Mouse (Mus musculus): ENCODE measurements around the gene Adh1. TPM values are rescaled to one million over a fixed set of nuclear protein-coding genes. Genes with fewer than 3 reads are reported as not detected.

The Adh1 gene
- polyA plus RNA-seq, 1 experiment from 2014 or later: 1,249 TPM

DNA sequence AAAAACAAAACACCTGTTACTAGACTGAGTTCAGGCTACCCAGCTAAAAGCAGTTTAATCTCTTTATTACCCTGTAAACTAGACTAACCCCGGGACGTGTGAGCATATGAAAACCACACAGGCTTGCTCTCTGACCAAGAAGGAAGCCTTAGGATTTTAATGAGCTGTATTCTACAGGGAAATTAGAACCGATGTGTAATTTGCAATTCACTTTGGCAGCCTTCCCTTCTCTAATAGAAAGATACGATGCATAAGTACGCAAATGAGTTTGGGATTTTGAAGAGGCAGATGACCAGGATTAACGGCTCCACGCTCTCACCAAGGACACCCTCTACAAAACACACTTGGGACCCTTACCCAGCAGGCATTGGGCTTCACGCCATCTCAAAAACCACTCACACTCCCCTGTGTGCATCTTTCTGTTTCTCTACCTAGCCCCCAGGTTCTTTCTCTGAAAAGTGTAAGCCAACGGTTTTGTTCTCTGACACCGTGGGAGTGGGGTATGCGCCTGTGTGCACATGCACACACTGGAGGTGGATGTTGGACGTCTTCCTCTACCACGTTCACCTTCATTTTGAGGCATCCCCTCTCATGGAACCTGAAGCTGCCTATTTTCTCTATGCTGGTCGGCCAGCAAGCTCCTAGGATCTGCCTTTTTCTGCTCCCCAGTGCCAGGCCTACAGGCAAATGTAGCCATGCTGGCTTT, 18.6 kb upstream of the Adh1 start:
- Histone ChIP-seq H3K27me3 (no peaks in the 10 kb centered on the region), H3K9ac (no peak overlapping the region), H3K4me3 (no peak overlapping the region), H3K9me3 (no peaks in the 10 kb centered on the region), H3K36me3 (no peaks in the 10 kb centered on the region), H3K4me2 (no peak overlapping the region), H3K4me1 (peaks cover 3% of the 10 kb centered on the region; the same call in 1 of the 2 replicates), H3K27ac (no peak overlapping the region)
- 76% methylated on average over 14 of the region's 14 CpGs for WGBS
- ATAC-seq (ENCODE audit: borderline replicate concordance, extremely low read depth, low FRiP score, low TSS enrichment): no peak

DNA sequence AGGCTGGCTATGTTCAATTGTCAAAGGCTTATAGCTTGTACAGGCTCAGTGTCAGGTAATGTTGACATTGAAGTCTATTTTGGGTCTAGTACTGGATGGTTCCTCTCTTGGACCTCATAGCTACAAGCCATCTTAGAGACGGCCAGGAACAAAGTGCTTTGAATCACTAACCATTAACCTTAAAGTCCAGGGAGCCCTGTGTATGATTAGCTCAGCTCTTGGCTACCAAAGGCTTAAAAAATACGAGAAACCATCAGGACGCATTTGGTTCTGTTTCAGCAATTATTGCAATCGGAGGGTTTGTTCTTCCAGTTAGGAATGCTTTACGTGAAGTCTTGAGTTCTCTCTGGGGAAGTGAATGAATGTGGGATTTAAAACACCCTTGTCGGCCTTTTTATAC, 17.9 kb upstream of the Adh1 start:
- Histone ChIP-seq H3K9ac (no peak overlapping the region), H3K4me1 (peaks cover 7% of the 10 kb centered on the region), H3K27me3 (no peaks in the 10 kb centered on the region), H3K27ac (no peak overlapping the region), H3K9me3 (no peaks in the 10 kb centered on the region), H3K4me2 (no peak overlapping the region), H3K36me3 (no peaks in the 10 kb centered on the region), H3K4me3 (no peak overlapping the region)
- 86% methylated on average over 6 of the region's 6 CpGs for WGBS
- no peak for ATAC-seq (ENCODE audit: borderline replicate concordance, extremely low read depth, low FRiP score, low TSS enrichment)

DNA sequence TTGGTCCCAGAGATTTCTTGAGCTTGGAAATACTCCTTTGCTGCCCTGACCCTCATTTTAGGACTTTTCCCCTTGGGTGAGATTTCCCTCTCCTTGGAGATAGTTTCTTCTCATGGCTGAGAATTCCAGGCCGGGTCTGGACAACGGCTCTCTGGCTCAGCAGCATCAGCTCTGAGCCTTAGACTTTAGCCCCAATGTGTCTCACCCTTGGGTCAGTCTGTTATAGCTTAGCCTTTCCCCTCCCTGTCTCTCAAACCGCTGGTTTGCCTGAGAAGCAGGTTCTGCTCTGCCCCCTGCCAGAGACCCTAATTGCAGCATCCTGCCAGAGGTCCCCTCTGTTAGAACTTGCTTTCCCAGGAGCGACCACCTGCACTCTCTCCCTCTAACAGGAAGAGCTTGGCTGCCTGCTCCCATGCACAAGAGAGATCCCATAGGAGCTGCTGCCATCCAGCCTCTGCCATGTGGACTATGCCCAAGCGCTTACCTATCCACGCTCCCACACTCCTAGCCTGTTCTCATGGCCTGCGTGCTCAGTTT, 16.4 kb upstream of the Adh1 start:
- 80% methylated on average over 7 of the region's 7 CpGs for WGBS

DNA sequence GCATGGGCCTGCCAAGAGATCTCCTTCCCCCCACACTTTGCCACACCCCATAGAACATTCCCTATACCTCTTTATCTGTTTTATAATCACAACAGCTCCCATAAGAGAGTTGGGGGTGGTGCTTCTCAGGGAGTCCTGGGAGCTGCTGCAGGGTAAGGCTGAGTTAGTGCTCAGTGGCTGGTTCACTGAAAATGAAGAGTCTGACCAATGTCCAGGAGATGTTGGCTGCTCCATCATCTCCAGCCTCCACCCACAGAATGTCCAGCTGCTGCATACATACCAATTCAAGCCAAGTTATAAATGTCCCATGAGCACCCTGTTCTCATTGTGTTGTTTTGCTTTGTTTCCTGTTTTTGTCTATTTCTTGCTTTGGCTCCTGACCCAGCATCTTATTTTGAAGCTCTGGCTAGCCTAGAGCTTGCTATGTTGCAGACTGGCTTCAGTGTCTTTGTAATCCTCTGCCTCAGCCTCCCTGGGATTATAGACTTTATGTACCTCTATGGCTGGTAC, 14.2 kb upstream of the Adh1 start:
- no peak overlapping the region for H3K27ac ChIP-seq
- no peak overlapping the region for H3K4me2 ChIP-seq
- no peaks in the 10 kb centered on the region for H3K27me3 ChIP-seq
- H3K4me1 ChIP-seq: peaks cover 14% of the 10 kb centered on the region
- no peaks in the 10 kb centered on the region for H3K9me3 ChIP-seq
- no peak for ATAC-seq (ENCODE audit: borderline replicate concordance, extremely low read depth, low FRiP score, low TSS enrichment)
- H3K9ac ChIP-seq: no peak overlapping the region
- no peaks in the 10 kb centered on the region for H3K36me3 ChIP-seq
- H3K4me3 ChIP-seq: no peak overlapping the region

More for the DNA sequence above, 16.4 kb upstream of the Adh1 start:
- Histone ChIP-seq H3K36me3 (no peaks in the 10 kb centered on the region), H3K9ac (no peak overlapping the region), H3K4me3 (no peak overlapping the region), H3K4me2 (no peak overlapping the region), H3K27me3 (no peaks in the 10 kb centered on the region), H3K27ac (no peak overlapping the region), H3K4me1 (peaks cover 14% of the 10 kb centered on the region), H3K9me3 (no peaks in the 10 kb centered on the region)
- no peak for ATAC-seq (ENCODE audit: borderline replicate concordance, extremely low read depth, low FRiP score, low TSS enrichment)

DNA sequence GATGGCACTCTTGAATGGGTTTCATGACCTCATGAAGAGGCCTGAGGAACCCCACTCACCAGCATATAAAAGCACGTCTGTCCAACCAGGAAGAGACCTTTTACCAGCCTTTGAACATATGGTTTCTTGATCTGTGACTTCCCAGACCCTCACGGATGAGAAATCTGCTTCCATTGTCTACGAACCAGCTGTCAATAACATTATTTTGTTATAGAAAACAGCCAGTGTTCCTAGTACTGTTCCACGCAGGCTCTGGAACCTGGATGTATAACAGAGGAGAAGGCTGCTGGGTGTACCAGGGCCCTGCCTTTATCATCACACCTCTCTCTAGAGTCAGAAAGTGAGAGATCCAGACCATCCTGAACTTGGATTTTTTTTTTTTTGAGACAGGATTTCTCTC, 13.6 kb upstream of the Adh1 start:
- Histone ChIP-seq H3K4me2 (no peak overlapping the region), H3K27me3 (no peaks in the 10 kb centered on the region), H3K9ac (no peak overlapping the region), H3K9me3 (no peaks in the 10 kb centered on the region), H3K36me3 (no peaks in the 10 kb centered on the region), H3K4me3 (no peak overlapping the region), H3K4me1 (peaks cover 14% of the 10 kb centered on the region), H3K27ac (0 out of 2 replicates have a peak overlapping the region, but pooled peaks have one; percentile 75)
- no peak for ATAC-seq (ENCODE audit: borderline replicate concordance, extremely low read depth, low FRiP score, low TSS enrichment)
- 87% methylated on average over 4 of the region's 4 CpGs for WGBS

DNA sequence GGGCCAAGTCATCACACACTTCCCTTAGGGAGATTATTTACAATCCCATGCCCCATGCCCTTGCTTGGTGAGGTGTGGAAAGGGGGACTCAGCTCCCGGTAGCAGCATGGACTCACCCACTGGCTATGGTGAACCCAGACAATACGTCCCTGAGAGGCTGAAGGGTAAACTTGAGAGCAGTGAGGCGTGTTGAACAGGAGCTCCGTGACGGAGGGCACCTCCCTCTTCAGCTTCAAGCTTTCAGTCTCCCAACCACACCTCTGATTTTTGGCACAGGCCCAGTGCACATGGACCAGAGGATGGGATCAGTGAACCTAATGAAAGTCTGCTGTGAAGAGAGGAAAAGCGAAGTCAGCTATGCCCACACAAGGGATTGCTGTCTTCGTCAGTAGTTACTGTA, 12.8 kb upstream of the Adh1 start:
- H3K27ac ChIP-seq: peak overlapping the region; percentile 75
- no peak overlapping the region for H3K9ac ChIP-seq
- peaks cover 14% of the 10 kb centered on the region for H3K4me1 ChIP-seq
- 63% methylated on average over 7 of the region's 7 CpGs for WGBS
- no peaks in the 10 kb centered on the region for H3K27me3 ChIP-seq
- no peak overlapping the region for H3K4me2 ChIP-seq
- no peak overlapping the region for H3K4me3 ChIP-seq
- ATAC-seq (ENCODE audit: borderline replicate concordance, extremely low read depth, low FRiP score, low TSS enrichment): 0 out of 2 replicates have a peak, but pooled peaks have one; percentile 6
- no peaks in the 10 kb centered on the region for H3K36me3 ChIP-seq
- no peaks in the 10 kb centered on the region for H3K9me3 ChIP-seq

DNA sequence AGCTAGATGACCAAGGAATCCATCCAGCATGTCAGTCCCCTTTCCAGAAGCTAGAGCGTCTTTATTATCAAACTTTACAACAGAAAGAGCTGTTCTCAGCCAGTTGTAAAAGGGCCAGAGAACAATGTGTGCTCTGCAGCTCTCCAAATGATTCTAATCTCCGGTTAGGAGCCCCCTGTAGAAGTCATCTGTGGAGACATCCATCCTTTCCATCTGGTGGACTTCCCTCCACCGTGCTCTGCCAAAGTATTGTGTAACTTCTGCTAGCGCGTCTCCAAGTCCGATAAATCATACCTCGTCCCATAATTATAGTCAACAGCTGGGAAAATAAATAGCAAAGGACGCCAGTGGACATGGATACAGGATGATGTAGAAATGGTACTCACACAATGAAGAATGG, 12.0 kb upstream of the Adh1 start:
- 59% methylated on average over 8 of the region's 8 CpGs for WGBS
- peak; percentile 82 for ATAC-seq (ENCODE audit: borderline replicate concordance, extremely low read depth, low FRiP score, low TSS enrichment)
- no peaks in the 10 kb centered on the region for H3K36me3 ChIP-seq
- H3K27me3 ChIP-seq: no peaks in the 10 kb centered on the region
- H3K9me3 ChIP-seq: no peaks in the 10 kb centered on the region
- peaks cover 14% of the 10 kb centered on the region for H3K4me1 ChIP-seq
- no peak overlapping the region for H3K9ac ChIP-seq
- no peak overlapping the region for H3K4me2 ChIP-seq
- H3K27ac ChIP-seq: peak overlapping the region; percentile 75
- no peak overlapping the region for H3K4me3 ChIP-seq

GRCm38 (mm10) chr3:138251156-138251555, 9.6 kb upstream of the Adh1 start:
- Histone ChIP-seq H3K9me3 (no peaks in the 10 kb centered on the region), H3K9ac (no peak overlapping the region), H3K36me3 (no peaks in the 10 kb centered on the region), H3K4me1 (peaks cover 20% of the 10 kb centered on the region), H3K27ac (no peak overlapping the region), H3K27me3 (no peaks in the 10 kb centered on the region), H3K4me3 (no peak overlapping the region), H3K4me2 (no peak overlapping the region)
- WGBS: 84% methylated on average over 6 of the region's 6 CpGs
- no peak for ATAC-seq (ENCODE audit: borderline replicate concordance, extremely low read depth, low FRiP score, low TSS enrichment)

GRCm38 (mm10) chr3:138254205-138254604, 6.6 kb upstream of the Adh1 start:
- Histone ChIP-seq H3K4me2 (no peak overlapping the region), H3K27me3 (no peaks in the 10 kb centered on the region), H3K36me3 (no peaks in the 10 kb centered on the region), H3K4me1 (peaks cover 14% of the 10 kb centered on the region), H3K27ac (no peak overlapping the region), H3K4me3 (no peak overlapping the region), H3K9me3 (no peaks in the 10 kb centered on the region), H3K9ac (no peak overlapping the region)
- 61% methylated on average over 5 of the region's 5 CpGs for WGBS
- no peak for ATAC-seq (ENCODE audit: borderline replicate concordance, extremely low read depth, low FRiP score, low TSS enrichment)

DNA sequence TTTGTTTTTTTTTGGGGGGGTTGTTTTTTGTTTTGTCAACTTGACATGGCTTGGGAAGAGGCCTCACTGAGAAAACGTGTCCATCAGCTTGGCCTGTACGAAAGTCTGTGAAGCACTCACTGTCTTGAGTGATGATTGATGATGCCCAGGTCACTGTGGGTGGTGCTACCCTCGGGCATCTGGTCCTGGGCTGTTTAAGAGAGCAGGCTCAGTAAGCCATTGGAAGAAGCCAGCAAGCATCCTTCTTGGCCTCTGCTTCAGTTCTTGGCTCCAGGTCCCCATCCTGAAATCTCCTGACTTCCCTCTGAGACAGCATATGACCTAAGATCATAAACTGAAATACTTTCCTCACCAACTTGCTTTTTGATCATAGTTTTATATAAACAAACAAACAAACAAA, 5.4 kb upstream of the Adh1 start:
- Histone ChIP-seq H3K9me3 (no peaks in the 10 kb centered on the region), H3K27ac (peak overlapping the region; percentile 85), H3K4me1 (peaks cover 14% of the 10 kb centered on the region), H3K27me3 (no peaks in the 10 kb centered on the region), H3K9ac (no peak overlapping the region), H3K4me3 (no peak overlapping the region), H3K36me3 (no peaks in the 10 kb centered on the region), H3K4me2 (no peak overlapping the region)
- ATAC-seq (ENCODE audit: borderline replicate concordance, extremely low read depth, low FRiP score, low TSS enrichment): no peak
- 41% methylated on average over 3 of the region's 3 CpGs for WGBS

- Histone ChIP-seq H3K4me2 (no peak overlapping the region), H3K4me3 (no peak overlapping the region), H3K9ac (no peak overlapping the region), H3K9me3 (no peaks in the 10 kb centered on the region), H3K27me3 (no peaks in the 10 kb centered on the region), H3K27ac (peak overlapping the region; percentile 85), H3K36me3 (no peaks in the 10 kb centered on the region), H3K4me1 (peaks cover 14% of the 10 kb centered on the region)
- WGBS: 36% methylated on average over 9 of the region's 9 CpGs
- peak; percentile 75; the same call in 1 of the 2 replicates for ATAC-seq (ENCODE audit: borderline replicate concordance, extremely low read depth, low FRiP score, low TSS enrichment)
Observed at GRCm38 (mm10) chr3:138255780-138256550, 4.8 kb upstream of the Adh1 start.

DNA sequence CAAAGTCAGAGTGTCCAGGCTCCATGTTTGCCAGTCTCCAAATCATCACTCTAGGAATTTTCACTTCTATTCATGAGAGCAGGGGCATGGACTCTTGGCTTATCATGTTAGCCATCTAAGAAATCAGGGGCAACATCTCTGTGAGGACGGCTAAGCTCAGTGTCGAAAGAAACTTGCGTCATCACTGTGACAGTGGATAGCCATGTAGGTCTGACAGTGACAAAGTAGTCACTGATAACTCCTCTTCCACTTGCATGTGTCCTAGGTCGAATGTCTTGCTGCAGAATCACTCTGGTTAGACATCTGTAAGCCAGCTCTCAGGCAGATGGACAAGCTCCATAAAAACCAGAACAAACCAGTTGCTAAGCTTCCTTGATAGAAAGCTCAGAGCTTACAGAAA, 1.8 kb downstream of the Adh1 start:
- Histone ChIP-seq H3K9me3 (no peaks in the 10 kb centered on the region), H3K36me3 (no peaks in the 10 kb centered on the region), H3K9ac (no peak overlapping the region), H3K4me3 (no peak overlapping the region), H3K27ac (peak overlapping the region; percentile 58), H3K4me1 (peaks cover 14% of the 10 kb centered on the region; the same call in 1 of the 2 replicates), H3K4me2 (no peak overlapping the region), H3K27me3 (no peaks in the 10 kb centered on the region)
- WGBS: 20% methylated on average over 4 of the region's 4 CpGs
- peak; percentile 36; the same call in 1 of the 2 replicates for ATAC-seq (ENCODE audit: borderline replicate concordance, extremely low read depth, low FRiP score, low TSS enrichment)

Data from lung, embryonic 15.5 days (tissue).